Mouse (Mus musculus) CH12.LX (cell line): ENCODE measurements around the gene Sh3d21. TPM values are rescaled to one million over a fixed set of nuclear protein-coding genes. Genes with fewer than 3 reads are reported as not detected.
A peak's percentile ranks its signal among the peaks of the same experiment; 100 is the strongest.

Source experiments
- DNase-seq: peaks from one replicate; pipeline ENCODE4 v3.0.0-alpha.2; 2013; ENCODE audit errors: extremely low read depth
- H3K27ac ChIP-seq: 2 replicates; pipeline ENCODE4 v1.5.1; 2012; ENCODE audit warnings: low read depth, mild to moderate bottlenecking, control low read depth, moderate library complexity; ENCODE audit not compliant: insufficient read depth
- H3K27me3 ChIP-seq: replicated peaks from 2 replicates; pipeline ENCODE3; 2012; ENCODE audit warnings: inconsistent platforms
- H3K36me3 ChIP-seq, 2 experiments: replicated peaks in 1 of 2; 2 replicates each; pipeline versions ENCODE3 to v1.6.1; 2012; ENCODE audit warnings: inconsistent platforms in 1 of 2, low read length in 1 of 2, mild to moderate bottlenecking in 1 of 2, mixed read lengths in 1 of 2, moderate library complexity in 1 of 2; ENCODE audit not compliant: control insufficient read depth in 1 of 2, insufficient read depth in 1 of 2
- H3K4me1 ChIP-seq, 2 experiments: 2 replicates each; pipeline ENCODE4 v1.6.1; 2012; ENCODE audit warnings: inconsistent platforms in 1 of 2, moderate library complexity in 1 of 2; ENCODE audit not compliant: insufficient read depth in 2 of 2, control insufficient read depth in 1 of 2
- H3K4me2 ChIP-seq: 2 replicates; pipeline ENCODE4 v1.6.1; 2012; ENCODE audit warnings: low read depth, mild to moderate bottlenecking, control low read depth; ENCODE audit not compliant: poor library complexity, insufficient read depth, severe bottlenecking
- H3K4me3 ChIP-seq, 3 experiments: fragments of 150-350 bp in 1 of 3; sonication (generic) in 1 of 3; replicated peaks in 1 of 3; 2 replicates each; pipeline versions ENCODE3 to v1.5.1; 2011 to 2012; ENCODE audit warnings: low read depth in 2 of 3, low read length in 2 of 3, mild to moderate bottlenecking in 2 of 3, moderate library complexity in 2 of 3, control low read depth in 1 of 3, improper control_type of control experiment in 1 of 3, inconsistent platforms in 1 of 3, mixed read lengths in 1 of 3; ENCODE audit not compliant: poor library complexity in 1 of 3
- H3K79me2 ChIP-seq: replicated peaks from 2 replicates; pipeline ENCODE4 v1.6.1; 2012; ENCODE audit warnings: mild to moderate bottlenecking, moderate library complexity; ENCODE audit not compliant: control insufficient read depth, poor library complexity, insufficient read depth, severe bottlenecking; ENCODE audit errors: extremely low read depth
- H3K9ac ChIP-seq: 2 replicates; pipeline ENCODE4 v1.6.1; 2012; ENCODE audit warnings: low read depth, mild to moderate bottlenecking, control low read depth, moderate library complexity; ENCODE audit not compliant: insufficient read depth
- H3K9me3 ChIP-seq: replicated peaks from 2 replicates; pipeline ENCODE3; 2012; ENCODE audit warnings: low read length, inconsistent platforms, mixed read lengths
- BHLHE40 ChIP-seq: IDR thresholded peaks from 2 replicates; pipeline ENCODE4 v1.6.1; 2011; ENCODE audit warnings: mild to moderate bottlenecking, low read depth, low read length, improper control_type of control experiment
- CHD1 ChIP-seq: IDR thresholded peaks from 2 replicates; pipeline ENCODE4 v1.6.1; 2012; ENCODE audit warnings: low read depth, low read length, improper control_type of control experiment, inconsistent platforms
- CTCF ChIP-seq, 2 experiments: IDR thresholded peaks in 1 of 2; conservative IDR thresholded peaks in 1 of 2; 2 replicates each; pipeline ENCODE4 v1.5.1; 2011 to 2012; ENCODE audit warnings: low read depth in 2 of 2, low read length in 2 of 2, improper control_type of control experiment in 1 of 2, inconsistent platforms in 1 of 2, mild to moderate bottlenecking in 1 of 2, moderate library complexity in 1 of 2
- E2F4 ChIP-seq: IDR thresholded peaks from 2 replicates; pipeline ENCODE4 v1.6.1; 2011; ENCODE audit warnings: low read depth, low read length, improper control_type of control experiment; ENCODE audit not compliant: insufficient replicate concordance
- ELF1 ChIP-seq: IDR thresholded peaks from 2 replicates; pipeline ENCODE4 v1.6.1; 2014; ENCODE audit warnings: low read depth, mild to moderate bottlenecking, inconsistent platforms, low read length, improper control_type of control experiment
- GABPA ChIP-seq: IDR thresholded peaks from 2 replicates; pipeline ENCODE4 v1.6.1; 2012; ENCODE audit warnings: low read depth, low read length, improper control_type of control experiment, inconsistent platforms; ENCODE audit not compliant: insufficient replicate concordance
- IRF4 ChIP-seq: IDR thresholded peaks from 2 replicates; pipeline ENCODE4 v1.6.1; 2014; ENCODE audit warnings: low read depth, mild to moderate bottlenecking, inconsistent platforms, low read length, improper control_type of control experiment
- KAT2A ChIP-seq: IDR thresholded peaks from 2 replicates; pipeline ENCODE4 v1.6.1; 2012; ENCODE audit warnings: low read length, improper control_type of control experiment, inconsistent platforms; ENCODE audit not compliant: insufficient replicate concordance
- MAFK ChIP-seq: IDR thresholded peaks from 2 replicates; pipeline ENCODE4 v1.6.1; 2011; ENCODE audit warnings: low read length, improper control_type of control experiment; ENCODE audit not compliant: insufficient replicate concordance
- MAX ChIP-seq: IDR thresholded peaks from 2 replicates; pipeline ENCODE4 v1.6.1; 2011; ENCODE audit warnings: low read length, improper control_type of control experiment
- MAZ ChIP-seq: IDR thresholded peaks from 2 replicates; pipeline ENCODE4 v1.6.1; 2012; ENCODE audit warnings: low read depth, mild to moderate bottlenecking, inconsistent platforms, low read length, improper control_type of control experiment, moderate library complexity
- MXI1 ChIP-seq: IDR thresholded peaks from 2 replicates; pipeline ENCODE4 v1.6.1; 2011; ENCODE audit warnings: mild to moderate bottlenecking, low read depth, low read length, improper control_type of control experiment
- NELFE ChIP-seq: IDR thresholded peaks from 2 replicates; pipeline ENCODE4 v1.6.1; 2011; ENCODE audit warnings: low read depth, low read length, improper control_type of control experiment
- NRF1 ChIP-seq: IDR thresholded peaks from 2 replicates; pipeline ENCODE4 v1.6.1; 2014; ENCODE audit warnings: low read depth, mild to moderate bottlenecking, inconsistent platforms, low read length, improper control_type of control experiment, moderate library complexity
- PAX5 ChIP-seq: IDR thresholded peaks from 2 replicates; pipeline ENCODE4 v1.6.1; 2012; ENCODE audit warnings: low read length, inconsistent platforms, mixed read lengths
- POLR2A ChIP-seq: IDR thresholded peaks from 2 replicates; pipeline ENCODE4 v1.6.1; 2011; ENCODE audit warnings: low read depth, mild to moderate bottlenecking, improper control_type of control experiment, low read length
- RAD21 ChIP-seq: IDR thresholded peaks from 2 replicates; pipeline ENCODE4 v1.6.1; 2011; ENCODE audit warnings: low read depth, mild to moderate bottlenecking, low read length, improper control_type of control experiment, moderate library complexity
- RCOR1 ChIP-seq: conservative IDR thresholded peaks from 2 replicates; pipeline ENCODE4 v1.6.1; 2012; ENCODE audit warnings: low read depth, mild to moderate bottlenecking, inconsistent platforms, low read length, improper control_type of control experiment
- SMC3 ChIP-seq: IDR thresholded peaks from 2 replicates; pipeline ENCODE4 v1.6.1; 2011; ENCODE audit warnings: low read depth, low read length, improper control_type of control experiment
- TBP ChIP-seq: conservative IDR thresholded peaks from 2 replicates; pipeline ENCODE4 v1.6.1; 2011; ENCODE audit warnings: low read depth, low read length, improper control_type of control experiment
- TCF12 ChIP-seq: IDR thresholded peaks from 2 replicates; pipeline ENCODE4 v1.6.1; 2014; ENCODE audit warnings: low read depth, mild to moderate bottlenecking, inconsistent platforms, low read length, improper control_type of control experiment
- UBTF ChIP-seq: IDR thresholded peaks from 2 replicates; pipeline ENCODE4 v1.6.1; 2012; ENCODE audit warnings: low read depth, mild to moderate bottlenecking, inconsistent platforms, low read length, improper control_type of control experiment, moderate library complexity
- USF2 ChIP-seq: conservative IDR thresholded peaks from 2 replicates; pipeline ENCODE4 v1.6.1; 2011; ENCODE audit warnings: low read depth, low read length, improper control_type of control experiment
- ZC3H11A ChIP-seq: IDR thresholded peaks from 2 replicates; pipeline ENCODE4 v1.6.1; 2012; ENCODE audit warnings: low read depth, mild to moderate bottlenecking, inconsistent platforms, low read length, improper control_type of control experiment
- ZKSCAN1 ChIP-seq: IDR thresholded peaks from 2 replicates; pipeline ENCODE4 v1.6.1; 2012; ENCODE audit warnings: low read depth, inconsistent platforms, low read length, improper control_type of control experiment, borderline replicate concordance
- ZMIZ1 ChIP-seq: IDR thresholded peaks from 2 replicates; pipeline ENCODE4 v1.6.1; 2012; ENCODE audit warnings: low read depth, mild to moderate bottlenecking, inconsistent platforms, low read length, improper control_type of control experiment
- dilution Hi-C: fragments of 300-500 bp; cut with MboI; formaldehyde crosslinking; loops from 2 replicates; pipeline ENCODE4 v1.14.3; 2020; ENCODE audit warnings: low sequenced_read_pairs; ENCODE audit not compliant: extremely low pct_unique_long_range_greater_than_20kb, extremely low pct_ligation_motif_present
- in situ Hi-C: fragments of 300-500 bp; cut with MboI; formaldehyde crosslinking; loops from 3 replicates; pipeline ENCODE4 v1.14.3; 2019; ENCODE audit warnings: low sequenced_read_pairs, low pct_ligation_motif_present, low pct_unique_long_range_greater_than_20kb, mixed read lengths
- polyA plus RNA-seq: library from polyadenylated mRNA; unstranded; fragments of >175 nt; gene quantifications from 2 replicates; pipeline ENCODE4 v1.2.1, GENCODE M21; 2012; ENCODE audit warnings: low read depth; ENCODE audit not compliant: insufficient read length
- total RNA-seq, 2 experiments: library from RNA; depleted of rRNA; stranded (reverse); fragments of 300-350 nt in 1 of 2; fragments of >200 nt in 1 of 2; gene quantifications; 2 replicates each; pipeline ENCODE4 v1.2.3; 2012 to 2014

Gene Sh3d21
- total and polyA plus RNA-seq, 3 experiments, result 0.21 to 0.46 (median 0.35) TPM

DNA sequence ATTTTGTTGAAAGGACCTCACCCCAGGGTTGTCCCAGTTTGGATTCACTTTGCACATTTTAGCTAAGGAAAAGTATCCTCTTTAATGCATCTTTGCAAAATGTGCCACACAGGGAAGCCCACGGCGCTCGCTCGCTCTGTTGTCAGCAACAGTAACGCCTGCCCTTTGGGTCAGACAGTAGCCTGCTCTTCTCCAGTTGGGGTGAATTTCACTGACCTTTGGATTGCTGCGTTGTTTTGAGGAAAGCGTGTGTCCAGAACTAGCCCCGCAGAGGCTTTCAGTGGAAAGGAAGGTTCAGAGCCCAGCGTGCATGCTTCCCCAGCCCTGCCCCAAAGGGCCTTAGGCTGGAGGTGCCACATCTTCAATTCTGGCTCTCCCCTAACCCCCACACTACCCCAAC lies 47.9 kb downstream of the Sh3d21 start:
- no peak overlapping the region for H3K4me3 ChIP-seq
- H3K27me3 ChIP-seq, result no peaks in the 10 kb centered on the region
- no peak overlapping the region for H3K9ac ChIP-seq
- H3K9me3 ChIP-seq, result no peaks in the 10 kb centered on the region
- peaks cover 40 to 65% of the 10 kb centered on the region in 2 experiments for H3K36me3 ChIP-seq
- H3K4me1 ChIP-seq, result peaks cover 3 to 37% of the 10 kb centered on the region in 2 experiments; a peak in 2 of 4 replicates
- H3K27ac ChIP-seq, result no peak overlapping the region
- peaks cover 13% of the 10 kb centered on the region for H3K79me2 ChIP-seq
- TF ChIP-seq ELF1 (no peak), E2F4 (no peak), MAFK (no peak), ZMIZ1 (no peak), SMC3 (no peak)
- TF ChIP-seq, all 38 proteins: peak for 0
- in situ Hi-C loops (no loop called here), dilution Hi-C loops (no loop called here)
- H3K4me2 ChIP-seq, result no peak overlapping the region
- DNase-seq, result no peak

- dilution Hi-C loops, result no loop called here
- peaks cover 37 to 60% of the 10 kb centered on the region in 2 experiments for H3K36me3 ChIP-seq
- H3K9ac ChIP-seq, result no peak overlapping the region
- H3K4me1 ChIP-seq, result peaks cover 15 to 52% of the 10 kb centered on the region in 2 experiments
- DNase-seq, result peak; percentile 47
- H3K4me3 ChIP-seq, result no peak overlapping the region
- H3K9me3 ChIP-seq, result no peaks in the 10 kb centered on the region
- H3K27ac ChIP-seq, result no peak overlapping the region
- in situ Hi-C loops, result loop anchor here (5.0 kb wide), 1 partner anchor 37 kb away; no protein-coding TSS in a partner anchor
- H3K4me2 ChIP-seq, result no peak overlapping the region
- TF ChIP-seq IRF4 (no peak), RAD21 (peak; percentile 59), CTCF (conservative IDR thresholded peaks at IDR 0.05 in 1 of 2, IDR thresholded peaks at IDR 0.05 in 1 of 2; ENCODE audit: low read depth in 2 of 2, low read length in 2 of 2) (peak in 1 of 2 experiments; percentile 69; a peak in 2 of 4 replicates), SMC3 (peak; percentile 67)
- H3K79me2 ChIP-seq, result peaks cover 21% of the 10 kb centered on the region
- H3K27me3 ChIP-seq, result no peaks in the 10 kb centered on the region
These were observed 49.3 kb downstream of the Sh3d21 start for GRCm38 (mm10) chr4:126113943-126114342.

DNA sequence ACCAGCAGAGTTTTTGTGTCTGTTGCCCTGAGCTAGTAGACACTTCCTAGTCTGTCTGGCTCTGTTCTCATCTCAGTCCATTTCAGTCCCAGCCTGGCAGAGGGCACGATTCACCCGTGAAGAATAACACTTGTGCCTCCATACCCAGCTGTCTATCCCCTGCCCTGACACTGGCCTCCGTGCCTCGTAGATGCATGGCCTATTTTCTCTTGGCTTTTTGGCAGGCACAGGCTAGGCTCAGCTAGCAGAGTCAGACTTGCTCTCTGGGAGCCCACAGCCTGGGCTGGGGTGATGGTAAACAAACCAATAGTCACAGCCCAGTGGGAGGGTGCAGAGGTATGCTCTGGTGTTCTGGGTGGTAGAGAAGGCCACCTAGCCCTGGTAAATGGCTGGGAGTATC lies 50.0 kb downstream of the Sh3d21 start:
- Histone ChIP-seq H3K27me3 (no peaks in the 10 kb centered on the region), H3K79me2 (peaks cover 28% of the 10 kb centered on the region), H3K9me3 (no peaks in the 10 kb centered on the region), H3K4me3 (no peak overlapping the region), H3K9ac (no peak overlapping the region), H3K27ac (no peak overlapping the region), H3K4me1 (peaks cover 20 to 59% of the 10 kb centered on the region in 2 experiments), H3K36me3 (peaks cover 30 to 58% of the 10 kb centered on the region in 2 experiments), H3K4me2 (no peak overlapping the region)
- in situ Hi-C loops, result loop anchor here (5.0 kb wide), 1 partner anchor 36 kb away; no protein-coding TSS in a partner anchor
- dilution Hi-C loops, result no loop called here
- TF ChIP-seq MXI1 (no peak), RCOR1 (no peak), CHD1 (no peak), TCF12 (no peak), MAX (no peak), TBP (no peak), ZC3H11A (no peak), IRF4 (no peak), POLR2A (no peak), GABPA (no peak), MAZ (no peak), UBTF (no peak), USF2 (no peak), ZKSCAN1 (no peak), NRF1 (no peak), KAT2A (no peak), NELFE (no peak), PAX5 (no peak), BHLHE40 (no peak)
- no peak for DNase-seq
